Mouse (Mus musculus) stomach, embryonic 14.5 days (tissue): ENCODE data around the gene Chst3. TPM values are rescaled to one million over a fixed set of nuclear protein-coding genes. Genes with fewer than 3 reads are reported as not detected.
"Not testable (repeated sequence)": the region's sequence is repeated elsewhere in the genome, so short reads cannot be mapped to it uniquely, and the experiment has no call there.

ENCODE experiments used
- ATAC-seq: fragments of 200-750 bp; cut with Nextera tagmentation; 2 replicates; pipeline ENCODE4 v1.8.0; 2017; ENCODE audit warnings: low read depth, moderate TSS enrichment; ENCODE audit not compliant: insufficient number of reproducible peaks, insufficient read depth, low FRiP score
- H3K27ac ChIP-seq: fragments of 300-500 bp; sonication (generic); 2 replicates; pipeline ENCODE4 v1.5.1; 2014; ENCODE audit warnings: mild to moderate bottlenecking, low read length, moderate library complexity, mixed read lengths
- H3K27me3 ChIP-seq: fragments of 300-500 bp; sonication (generic); 2 replicates; pipeline ENCODE4 v1.6.1; 2014; ENCODE audit warnings: low read length, control low read depth, mixed read lengths; ENCODE audit not compliant: control insufficient read depth, insufficient read depth
- H3K36me3 ChIP-seq: fragments of 300-500 bp; sonication (generic); 2 replicates; pipeline ENCODE4 v1.6.1; 2014; ENCODE audit warnings: mild to moderate bottlenecking, control low read depth, low read length, moderate library complexity, mixed read lengths; ENCODE audit not compliant: control insufficient read depth, insufficient read depth
- H3K4me1 ChIP-seq: fragments of 300-500 bp; sonication (generic); 2 replicates; pipeline ENCODE4 v1.6.1; 2014; ENCODE audit warnings: low read length, control low read depth, mixed read lengths; ENCODE audit not compliant: control insufficient read depth, insufficient read depth
- H3K4me2 ChIP-seq: fragments of 300-500 bp; sonication (generic); replicated peaks from 2 replicates; pipeline ENCODE4 v1.6.1; 2014; ENCODE audit warnings: low read depth, low read length, control low read depth
- H3K4me3 ChIP-seq: fragments of 300-500 bp; sonication (generic); 2 replicates; pipeline ENCODE4 v1.5.1; 2014; ENCODE audit warnings: low read depth, low read length, control low read depth
- H3K9ac ChIP-seq: fragments of 300-500 bp; sonication (generic); replicated peaks from 2 replicates; pipeline ENCODE4 v1.6.1; 2014; ENCODE audit warnings: low read depth, mild to moderate bottlenecking, control low read depth, low read length, moderate library complexity, mixed read lengths
- H3K9me3 ChIP-seq: fragments of 300-500 bp; sonication (generic); 2 replicates; pipeline ENCODE4 v1.6.1; 2016; ENCODE audit warnings: low read depth, low read length, control low read depth; ENCODE audit not compliant: control insufficient read depth
- WGBS: fragments of 180-500 bp; shearing (Covaris S2); extraction: QIAGEN DNeasy Blood & Tissue Kit; methylation state at CpG from one replicate; pipeline ENCODE4 v1.1.7; 2014; 5-methylcytosine and 5-hydroxymethylcytosine counted together
- polyA plus RNA-seq: library from polyadenylated mRNA; unstranded; fragments of >200 nt; fragmentation: Nextera tagmentation; extraction: Ambion mirVana; gene quantifications from 2 replicates; pipeline ENCODE4 v1.2.1, GENCODE M21; 2014

Gene Chst3
- polyA plus RNA-seq, 1 experiment from 2014 or later = 2.8 TPM

DNA sequence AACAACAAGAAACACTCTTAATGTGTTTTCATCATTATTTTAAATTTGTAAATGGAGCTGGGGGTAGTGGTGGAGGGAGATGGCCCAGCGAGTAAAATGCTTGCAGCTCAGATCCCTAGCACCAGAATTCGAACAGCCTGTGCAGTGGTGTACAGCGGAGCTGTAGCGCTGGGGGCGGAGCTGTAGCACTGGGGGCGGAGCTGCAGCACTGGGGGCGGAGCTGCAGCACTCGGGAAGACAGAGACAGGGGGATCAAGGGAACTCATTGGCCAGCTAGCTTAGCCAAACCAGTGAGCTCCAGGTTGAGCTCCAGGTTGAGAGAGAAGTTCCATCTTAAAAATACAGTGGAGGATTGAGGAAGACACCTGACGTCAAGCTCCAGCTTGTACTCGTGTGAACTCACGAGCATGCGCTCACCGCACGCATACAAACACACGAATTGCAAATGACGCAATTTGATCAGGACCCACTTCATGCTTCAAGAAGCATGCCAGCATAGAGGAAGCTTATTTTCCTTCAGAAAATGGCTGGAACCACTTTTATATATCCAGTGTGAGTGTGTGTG, 38.3 kb upstream of the Chst3 start:
- Histone ChIP-seq H3K4me1 (peaks cover 4% of the 10 kb centered on the region; the same call in 1 of the 2 replicates), H3K9ac (no peak overlapping the region), H3K9me3 (no peaks in the 10 kb centered on the region), H3K27ac (no peak overlapping the region), H3K4me2 (no peak overlapping the region), H3K36me3 (no peaks in the 10 kb centered on the region), H3K27me3 (no peaks in the 10 kb centered on the region), H3K4me3 (no peak overlapping the region)
- 60% methylated on average over 16 of the region's 16 CpGs for WGBS
- ATAC-seq = no peak

DNA sequence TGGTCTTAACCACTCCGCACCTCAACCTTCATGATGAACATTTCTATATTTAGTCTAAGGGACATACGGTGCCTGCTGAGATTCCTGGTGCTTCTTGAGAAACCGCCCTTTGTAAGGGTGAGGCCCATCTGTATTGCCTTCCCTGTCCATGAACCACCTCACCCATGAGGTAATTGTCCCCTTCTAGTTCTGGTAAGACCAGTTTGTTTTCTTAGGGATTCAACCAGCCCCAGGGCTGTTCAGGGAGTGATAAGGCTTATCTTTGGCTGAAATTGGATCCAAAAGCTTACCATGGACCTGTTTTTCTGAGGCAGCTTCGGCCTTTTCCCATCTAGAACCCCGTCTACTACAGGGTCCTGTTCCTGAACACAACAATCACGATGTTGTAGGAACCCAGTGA, 37.0 kb upstream of the Chst3 start:
- no peak overlapping the region for H3K27ac ChIP-seq
- 71% methylated on average over 6 of the region's 6 CpGs for WGBS
- no peaks in the 10 kb centered on the region for H3K9me3 ChIP-seq
- ATAC-seq = no peak
- H3K36me3 ChIP-seq = no peaks in the 10 kb centered on the region
- no peak overlapping the region for H3K4me3 ChIP-seq
- H3K27me3 ChIP-seq = no peaks in the 10 kb centered on the region
- H3K9ac ChIP-seq = no peak overlapping the region
- H3K4me2 ChIP-seq = no peak overlapping the region
- H3K4me1 ChIP-seq = no peaks in the 10 kb centered on the region

- H3K9me3 ChIP-seq = no peaks in the 10 kb centered on the region
- H3K4me3 ChIP-seq = no peak overlapping the region
- H3K4me1 ChIP-seq = no peaks in the 10 kb centered on the region
- H3K27ac ChIP-seq = no peak overlapping the region
- no peak overlapping the region for H3K4me2 ChIP-seq
- H3K9ac ChIP-seq = no peak overlapping the region
- ATAC-seq = no peak
- H3K36me3 ChIP-seq = no peaks in the 10 kb centered on the region
- no peaks in the 10 kb centered on the region for H3K27me3 ChIP-seq
- WGBS = 78% methylated on average over 4 of the region's 4 CpGs
Measured at GRCm38 (mm10) chr10:60252606-60253005, 33.5 kb upstream of the Chst3 start.

GRCm38 (mm10) chr10:60252187-60252586, 33.1 kb upstream of the Chst3 start:
- Histone ChIP-seq H3K4me3 (no peak overlapping the region), H3K27ac (no peak overlapping the region), H3K27me3 (no peaks in the 10 kb centered on the region), H3K9me3 (no peaks in the 10 kb centered on the region), H3K36me3 (no peaks in the 10 kb centered on the region), H3K4me2 (no peak overlapping the region), H3K9ac (no peak overlapping the region), H3K4me1 (no peaks in the 10 kb centered on the region)
- 76% methylated on average over 4 of the region's 4 CpGs for WGBS
- no peak for ATAC-seq

DNA sequence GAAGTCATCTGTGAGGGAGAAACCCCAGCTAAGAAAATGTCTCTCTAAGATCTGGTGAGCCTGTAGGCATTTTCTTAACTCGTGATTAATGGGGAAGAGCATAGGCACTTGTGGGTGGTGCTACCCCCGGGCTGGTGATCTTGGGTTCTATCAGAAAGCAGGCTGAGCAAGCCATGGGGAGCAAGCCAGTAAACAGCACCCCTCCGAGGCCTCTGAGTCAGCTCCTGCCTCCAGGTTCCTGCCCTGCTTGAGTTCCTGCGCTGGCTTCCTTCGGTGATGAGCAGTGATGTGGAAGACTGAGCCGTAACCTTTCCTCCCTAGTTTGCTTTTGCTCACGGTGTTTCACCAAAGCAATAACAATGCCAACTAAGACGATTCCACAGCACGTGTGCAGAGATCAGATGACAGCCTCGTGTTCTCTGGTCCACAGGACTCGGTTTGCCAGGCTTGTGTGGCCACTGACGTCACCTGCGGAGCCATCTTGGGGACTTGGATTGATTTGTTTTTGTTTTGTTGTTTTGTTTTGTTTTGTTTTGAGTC, 31.4 kb upstream of the Chst3 start:
- Histone ChIP-seq H3K9ac (no peak overlapping the region), H3K36me3 (no peaks in the 10 kb centered on the region), H3K27ac (no peak overlapping the region), H3K4me3 (no peak overlapping the region), H3K4me1 (no peaks in the 10 kb centered on the region), H3K9me3 (no peaks in the 10 kb centered on the region), H3K27me3 (no peaks in the 10 kb centered on the region), H3K4me2 (no peak overlapping the region)
- WGBS = 85% methylated on average over 13 of the region's 13 CpGs
- ATAC-seq = no peak

GRCm38 (mm10) chr10:60248345-60248744, 29.3 kb upstream of the Chst3 start:
- H3K27me3 ChIP-seq, H3K9me3 ChIP-seq, H3K9ac ChIP-seq, ATAC-seq, H3K27ac ChIP-seq, H3K4me3 ChIP-seq, H3K36me3 ChIP-seq, H3K4me2 ChIP-seq, H3K4me1 ChIP-seq: not testable (repeated sequence)
- WGBS = 67% methylated on average over 3 of the region's 3 CpGs

GRCm38 (mm10) chr10:60246519-60246918, 27.5 kb upstream of the Chst3 start:
- Histone ChIP-seq H3K36me3 (no peaks in the 10 kb centered on the region), H3K4me2 (no peak overlapping the region), H3K27ac (no peak overlapping the region), H3K9ac (no peak overlapping the region), H3K4me1 (no peaks in the 10 kb centered on the region), H3K4me3 (no peak overlapping the region), H3K9me3 (no peaks in the 10 kb centered on the region), H3K27me3 (no peaks in the 10 kb centered on the region)
- 42% methylated on average over 5 of the region's 5 CpGs for WGBS
- no peak for ATAC-seq

GRCm38 (mm10) chr10:60245635-60246034, 26.6 kb upstream of the Chst3 start:
- Histone ChIP-seq H3K4me2 (no peak overlapping the region), H3K9ac (no peak overlapping the region), H3K4me1 (no peaks in the 10 kb centered on the region), H3K9me3 (no peaks in the 10 kb centered on the region), H3K27me3 (no peaks in the 10 kb centered on the region), H3K36me3 (no peaks in the 10 kb centered on the region), H3K4me3 (no peak overlapping the region), H3K27ac (no peak overlapping the region)
- ATAC-seq = no peak
- WGBS = 79% methylated on average over 7 of the region's 7 CpGs

- no peaks in the 10 kb centered on the region for H3K9me3 ChIP-seq
- no peak overlapping the region for H3K4me3 ChIP-seq
- H3K9ac ChIP-seq = no peak overlapping the region
- H3K4me1 ChIP-seq = no peaks in the 10 kb centered on the region
- whole genome bisulfite sequencing = 7% methylated on average over 8 of the region's 8 CpGs
- no peak for ATAC-seq
- H3K4me2 ChIP-seq = no peak overlapping the region
- H3K27me3 ChIP-seq = no peaks in the 10 kb centered on the region
- no peaks in the 10 kb centered on the region for H3K36me3 ChIP-seq
- H3K27ac ChIP-seq = no peak overlapping the region
Measured at GRCm38 (mm10) chr10:60245041-60245440, 26.0 kb upstream of the Chst3 start.
